Mouse (Mus musculus) MEL (cell line): ENCODE data around the gene Tll1. TPM values are rescaled to one million over a fixed set of nuclear protein-coding genes. Genes with fewer than 3 reads are reported as not detected.

Experiments
- DNase-seq: peaks from one replicate; pipeline ENCODE4 v3.0.0; 2011; ENCODE audit warnings: low read depth, low spot score
- H3K27ac ChIP-seq: 2 replicates; pipeline ENCODE4 v1.5.1; 2012; ENCODE audit warnings: low read depth, mild to moderate bottlenecking, control low read depth, low read length, moderate library complexity; ENCODE audit not compliant: control insufficient read depth
- H3K27me3 ChIP-seq, 2 experiments: fragments of 150-350 bp in 1 of 2; sonication (generic) in 1 of 2; 2 replicates each; pipeline ENCODE4 v1.6.1; 2012; ENCODE audit warnings: low read length in 2 of 2, mild to moderate bottlenecking in 2 of 2, improper control_type of control experiment in 1 of 2, moderate library complexity in 1 of 2; ENCODE audit not compliant: insufficient read depth in 2 of 2, control insufficient read depth in 1 of 2
- H3K36me3 ChIP-seq, 2 experiments: 2 replicates each; pipeline ENCODE4 v1.6.1; 2012 to 2014; ENCODE audit warnings: low read length in 2 of 2, improper control_type of control experiment in 1 of 2, inconsistent platforms in 1 of 2, mild to moderate bottlenecking in 1 of 2; ENCODE audit not compliant: insufficient read depth in 2 of 2, control insufficient read depth in 1 of 2
- H3K4me1 ChIP-seq, 2 experiments: fragments of 150-350 bp in 1 of 2; sonication (generic) in 1 of 2; 2 replicates each; pipeline ENCODE4 v1.6.1; 2012; ENCODE audit warnings: low read length in 2 of 2, improper control_type of control experiment in 1 of 2, mild to moderate bottlenecking in 1 of 2; ENCODE audit not compliant: insufficient read depth in 2 of 2, control insufficient read depth in 1 of 2
- H3K4me3 ChIP-seq, 2 experiments: fragments of 150-350 bp in 1 of 2; sonication (generic) in 1 of 2; 2 replicates each; pipeline ENCODE4 v1.5.1; 2012; ENCODE audit warnings: low read depth in 2 of 2, low read length in 2 of 2, mild to moderate bottlenecking in 2 of 2, moderate library complexity in 2 of 2, control low read depth in 1 of 2, improper control_type of control experiment in 1 of 2; ENCODE audit not compliant: control insufficient read depth in 1 of 2, insufficient read depth in 1 of 2
- H3K79me2 ChIP-seq: 2 replicates; pipeline ENCODE4 v1.6.1; 2012; ENCODE audit warnings: mild to moderate bottlenecking, low read length, moderate library complexity; ENCODE audit not compliant: control insufficient read depth, poor library complexity, insufficient read depth
- H3K9ac ChIP-seq: 2 replicates; pipeline ENCODE4 v1.6.1; 2012; ENCODE audit warnings: low read depth, mild to moderate bottlenecking, control low read depth, low read length, moderate library complexity; ENCODE audit not compliant: control insufficient read depth, poor library complexity, severe bottlenecking
- H3K9me3 ChIP-seq: fragments of 150-350 bp; sonication (generic); replicated peaks from 2 replicates; pipeline ENCODE4 v1.6.1; 2012; ENCODE audit warnings: mild to moderate bottlenecking, low read length, improper control_type of control experiment, moderate library complexity; ENCODE audit not compliant: insufficient read depth
- CHD1 ChIP-seq: IDR thresholded peaks from 2 replicates; pipeline ENCODE4 v1.6.1; 2012; ENCODE audit warnings: low read depth, mild to moderate bottlenecking, inconsistent platforms, low read length, improper control_type of control experiment
- ELF1 ChIP-seq: IDR thresholded peaks from 2 replicates; pipeline ENCODE4 v1.6.1; 2014; ENCODE audit warnings: low read depth, mild to moderate bottlenecking, inconsistent platforms, low read length, improper control_type of control experiment, moderate library complexity
- GATA1 ChIP-seq: IDR thresholded peaks from 2 replicates; pipeline ENCODE4 v1.6.1; 2011; ENCODE audit warnings: low read depth, low read length, improper control_type of control experiment
- KAT2A ChIP-seq: conservative IDR thresholded peaks from 2 replicates; pipeline ENCODE4 v1.6.1; 2012; ENCODE audit warnings: low read depth, low read length, improper control_type of control experiment, inconsistent platforms
- MAZ ChIP-seq: IDR thresholded peaks from 2 replicates; pipeline ENCODE4 v1.6.1; 2012; ENCODE audit warnings: low read depth, mild to moderate bottlenecking, inconsistent platforms, low read length, improper control_type of control experiment
- NELFE ChIP-seq: IDR thresholded peaks from 2 replicates; pipeline ENCODE4 v1.6.1; 2011; ENCODE audit warnings: low read depth, low read length, improper control_type of control experiment
- POLR2A ChIP-seq, 2 experiments: IDR thresholded peaks; 2 replicates each; pipeline ENCODE4 v1.6.1; 2011 to 2012; ENCODE audit warnings: low read length in 2 of 2, mild to moderate bottlenecking in 2 of 2, control low read depth in 1 of 2, improper control_type of control experiment in 1 of 2, low read depth in 1 of 2, moderate library complexity in 1 of 2; ENCODE audit not compliant: control insufficient read depth in 1 of 2, insufficient read depth in 1 of 2, poor library complexity in 1 of 2
- POLR2AphosphoS2 ChIP-seq: IDR thresholded peaks from 2 replicates; pipeline ENCODE4 v1.6.1; 2011; ENCODE audit warnings: low read length, improper control_type of control experiment
- TAL1 ChIP-seq: IDR thresholded peaks from 2 replicates; pipeline ENCODE4 v1.6.1; 2012; ENCODE audit warnings: mild to moderate bottlenecking, inconsistent platforms, low read length, moderate library complexity, mixed read lengths
- TCF12 ChIP-seq: IDR thresholded peaks from 2 replicates; pipeline ENCODE4 v1.6.1; 2014; ENCODE audit warnings: low read depth, mild to moderate bottlenecking, inconsistent platforms, low read length, improper control_type of control experiment, moderate library complexity
- USF1 ChIP-seq: IDR thresholded peaks from 2 replicates; pipeline ENCODE4 v1.6.1; 2014; ENCODE audit warnings: low read depth, mild to moderate bottlenecking, inconsistent platforms, low read length, improper control_type of control experiment, moderate library complexity
- ZC3H11A ChIP-seq: IDR thresholded peaks from 2 replicates; pipeline ENCODE4 v1.6.1; 2012; ENCODE audit warnings: low read depth, mild to moderate bottlenecking, inconsistent platforms, low read length, improper control_type of control experiment
- ZKSCAN1 ChIP-seq: IDR thresholded peaks from 2 replicates; pipeline ENCODE4 v1.6.1; 2012; ENCODE audit warnings: low read depth, mild to moderate bottlenecking, inconsistent platforms, low read length, improper control_type of control experiment, moderate library complexity
- ZMIZ1 ChIP-seq: IDR thresholded peaks from 2 replicates; pipeline ENCODE4 v1.6.1; 2012; ENCODE audit warnings: low read depth, mild to moderate bottlenecking, inconsistent platforms, low read length, improper control_type of control experiment, moderate library complexity
- polyA plus RNA-seq, 2 experiments: library from polyadenylated mRNA; stranded (reverse) in 1 of 2; unstranded in 1 of 2; fragments of >175 nt in 1 of 2; fragments of >200 nt in 1 of 2; gene quantifications; 2 replicates each; pipeline versions ENCODE4 v1.2.1 to v1.2.4; 2012; ENCODE audit warnings: low replicate concordance in 2 of 2, low read depth in 1 of 2; ENCODE audit not compliant: insufficient read length in 2 of 2, insufficient read depth in 1 of 2, missing spikeins in 1 of 2
- total RNA-seq: library from RNA; depleted of rRNA; stranded (reverse); fragments of 300-350 nt; gene quantifications from 2 replicates; pipeline ENCODE4 v1.2.3, GENCODE M21; 2012

Gene Tll1
- total and polyA plus RNA-seq, 3 experiments, result not detected

DNA sequence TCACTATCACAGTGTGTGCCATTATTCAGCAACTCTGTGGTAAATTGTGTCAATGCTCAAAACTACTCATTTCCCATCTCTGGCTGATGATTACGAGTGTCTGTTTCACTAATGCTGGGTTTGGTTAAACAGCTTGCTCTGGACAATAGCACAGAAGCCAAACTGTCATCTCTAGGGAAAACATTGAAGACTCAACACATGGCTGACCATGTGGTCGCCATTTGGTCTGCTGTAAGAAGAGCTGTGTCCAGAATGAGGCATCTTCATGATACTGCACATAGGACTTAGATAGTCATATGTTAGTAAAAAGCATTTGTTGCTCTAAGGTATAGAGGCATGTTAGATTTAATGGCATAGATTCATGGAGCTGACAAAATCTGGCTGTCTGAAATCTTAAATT lies 98.9 kb downstream of the Tll1 start:
- no peak for DNase-seq
- H3K9ac ChIP-seq, result no peak overlapping the region
- no peaks in the 10 kb centered on the region for H3K36me3 ChIP-seq
- H3K27ac ChIP-seq, result no peak overlapping the region
- no peak overlapping the region for H3K4me3 ChIP-seq
- H3K79me2 ChIP-seq, result no peaks in the 10 kb centered on the region
- H3K4me1 ChIP-seq, result no peaks in the 10 kb centered on the region
- TF ChIP-seq MAZ (no peak), KAT2A (no peak), CHD1 (no peak), TCF12 (no peak), TAL1 (no peak), POLR2A (IDR thresholded peaks at IDR 0.05; ENCODE audit: control insufficient read depth in 1 of 2, insufficient read depth in 1 of 2, low read depth in 1 of 2, low read length in 2 of 2, poor library complexity in 1 of 2) (no peak), NELFE (no peak)
- no peaks in the 10 kb centered on the region for H3K9me3 ChIP-seq
- no peaks in the 10 kb centered on the region for H3K27me3 ChIP-seq

GRCm38 (mm10) chr8:64073396-64073795 lies 132.7 kb downstream of the Tll1 start:
- Histone ChIP-seq H3K79me2 (no peaks in the 10 kb centered on the region), H3K9me3 (no peaks in the 10 kb centered on the region), H3K36me3 (no peaks in the 10 kb centered on the region), H3K4me3 (no peak overlapping the region), H3K27ac (no peak overlapping the region), H3K9ac (no peak overlapping the region), H3K4me1 (no peaks in the 10 kb centered on the region), H3K27me3 (no peaks in the 10 kb centered on the region)
- TF ChIP-seq TAL1 (no peak), MAZ (no peak), POLR2AphosphoS2 (no peak), ELF1 (no peak), ZC3H11A (no peak), ZMIZ1 (no peak), USF1 (no peak), GATA1 (no peak)
- no peak for DNase-seq

GRCm38 (mm10) chr8:64059867-64060266 lies 146.2 kb downstream of the Tll1 start:
- Histone ChIP-seq H3K79me2 (no peaks in the 10 kb centered on the region), H3K36me3 (no peaks in the 10 kb centered on the region), H3K27ac (no peak overlapping the region), H3K4me1 (no peaks in the 10 kb centered on the region), H3K9me3 (no peaks in the 10 kb centered on the region), H3K27me3 (no peaks in the 10 kb centered on the region), H3K9ac (no peak overlapping the region), H3K4me3 (no peak overlapping the region)
- DNase-seq, result no peak
- no peak for TF ChIP-seq ELF1
- TF ChIP-seq ZKSCAN1, result no peak
